Mouse (Mus musculus): ENCODE measurements around the gene Exd1.

Gene Exd1

GRCm38 (mm10) chr2:119476166-119476565, 71.3 kb downstream of the Exd1 start:
- intact Hi-C loops (cut with DNase I) = no loop called here
